Mouse (Mus musculus): ENCODE measurements around the gene Rnf41.

Gene Rnf41

GRCm38 (mm10) chr10:128429052-128429451 lies 17.6 kb downstream of the Rnf41 start:
- DNase-seq (ENCODE audit: low spot score in 2 of 2): no peak

GRCm38 (mm10) chr10:128429454-128429853 lies 18.0 kb downstream of the Rnf41 start:
- no peak for DNase-seq (ENCODE audit: low spot score in 2 of 2)

GRCm38 (mm10) chr10:128433417-128433816 lies 22.0 kb downstream of the Rnf41 start:
- DNase-seq (ENCODE audit: low spot score in 2 of 2): no peak

- peak; percentile 71 for DNase-seq (ENCODE audit: low spot score in 2 of 2)
These were observed 23.2 kb downstream of the Rnf41 start for GRCm38 (mm10) chr10:128434681-128435080.

- DNase-seq (ENCODE audit: low spot score in 2 of 2): peak; percentile 62 to 64
These were observed 23.8 kb downstream of the Rnf41 start for GRCm38 (mm10) chr10:128435186-128435823.

- DNase-seq (ENCODE audit: low spot score in 2 of 2): no peak
These were observed 24.4 kb downstream of the Rnf41 start for GRCm38 (mm10) chr10:128435873-128436272.

- peak in 1 of 2 experiments; percentile 49 for DNase-seq (ENCODE audit: low spot score in 2 of 2)
These were observed 24.9 kb downstream of the Rnf41 start for GRCm38 (mm10) chr10:128436376-128436775.

GRCm38 (mm10) chr10:128438675-128439279 lies 27.3 kb downstream of the Rnf41 start:
- peak; percentile 89 for DNase-seq (ENCODE audit: low spot score in 2 of 2)

- DNase-seq (ENCODE audit: low spot score in 2 of 2): peak; percentile 37 to 45
These were observed 28.9 kb downstream of the Rnf41 start for GRCm38 (mm10) chr10:128440407-128440806.

- no peak for DNase-seq (ENCODE audit: low spot score in 2 of 2)
These were observed 30.1 kb downstream of the Rnf41 start for GRCm38 (mm10) chr10:128441324-128442119.

- no peak for DNase-seq (ENCODE audit: low spot score in 2 of 2)
These were observed 31.3 kb downstream of the Rnf41 start for GRCm38 (mm10) chr10:128442718-128443117.

- no peak for DNase-seq (ENCODE audit: low spot score in 2 of 2)
These were observed 32.9 kb downstream of the Rnf41 start for GRCm38 (mm10) chr10:128444354-128444753.

- DNase-seq (ENCODE audit: low spot score in 2 of 2): no peak
These were observed 34.0 kb downstream of the Rnf41 start for GRCm38 (mm10) chr10:128445407-128445806.

GRCm38 (mm10) chr10:128451014-128451413 lies 39.6 kb downstream of the Rnf41 start:
- no peak for DNase-seq (ENCODE audit: low spot score in 2 of 2)

GRCm38 (mm10) chr10:128454471-128454870 lies 43.0 kb downstream of the Rnf41 start:
- DNase-seq (ENCODE audit: low spot score in 2 of 2): no peak

GRCm38 (mm10) chr10:128455280-128455679 lies 43.8 kb downstream of the Rnf41 start:
- DNase-seq (ENCODE audit: low spot score in 2 of 2): peak; percentile 62 to 81

- DNase-seq (ENCODE audit: low spot score in 2 of 2): no peak
These were observed 46.2 kb downstream of the Rnf41 start for GRCm38 (mm10) chr10:128457676-128458075.

- peak; percentile 74 to 83 for DNase-seq (ENCODE audit: low spot score in 2 of 2)
These were observed 46.9 kb downstream of the Rnf41 start for GRCm38 (mm10) chr10:128458348-128458718.

GRCm38 (mm10) chr10:128458719-128459408 lies 47.4 kb downstream of the Rnf41 start, which contains the start of gene Smarcc2:
Smarcc2 (plus strand) TSS chr10:128459248.
- peak; percentile 82 to 86 for DNase-seq (ENCODE audit: low spot score in 2 of 2)

GRCm38 (mm10) chr10:128459409-128460269 lies 48.2 kb downstream of the Rnf41 start:
- peak; percentile 30 to 40 for DNase-seq (ENCODE audit: low spot score in 2 of 2)

GRCm38 (mm10) chr10:128460270-128460630 lies 48.8 kb downstream of the Rnf41 start:
- no peak for DNase-seq (ENCODE audit: low spot score in 2 of 2)

Data from spleen, postnatal 36 days (tissue).